Mouse (Mus musculus) naive thymus-derived CD4-positive, alpha-beta T cell, adult 5 months (primary cell): ENCODE results near the gene Tmem253. TPM values are rescaled to one million over a fixed set of nuclear protein-coding genes. Genes with fewer than 3 reads are reported as not detected.

Experiments used
- polyA plus RNA-seq: library from polyadenylated mRNA; unstranded; fragments of 100-300 nt; shearing (Covaris generic); gene quantifications from one replicate; pipeline ENCODE4 v1.2.1, GENCODE M21; 2017

Gene Tmem253
- polyA plus RNA-seq: not detected

GRCm38 (mm10) chr14:52015445-52016100 is at the start of gene Tmem253:
Gene Tmem253, plus strand, starts transcription at chr14:52015658.

GRCm38 (mm10) chr14:51984247-51985231 is 30.9 kb upstream of the Tmem253 start, which contains the start of gene Arhgef40:
Gene Arhgef40, plus strand, starts transcription at chr14:51984719.

GRCm38 (mm10) chr14:52020486-52021137 is 5.2 kb downstream of the Tmem253 start, which contains the start of gene Zfp219:
Gene Zfp219, minus strand, starts transcription at chr14:52020733.

GRCm38 (mm10) chr14:52042359-52042758 is 26.9 kb downstream of the Tmem253 start, which contains the start of gene Olfr221:
Gene Olfr221, minus strand, starts transcription at chr14:52042459.

Other genes starting within 250 kb of the Tmem253 start
- gene Ang4, start 242.1 kb upstream of the Tmem253 start, polyA plus RNA-seq: not detected
- not detected for gene AY358078, start 215.6 kb upstream of the Tmem253 start, polyA plus RNA-seq
- gene Ear6, start 162.0 kb upstream of the Tmem253 start, polyA plus RNA-seq: not detected
- gene Mettl17, start 130.8 kb upstream of the Tmem253 start, polyA plus RNA-seq: 50.9 TPM
- gene Slc39a2, start 122.8 kb upstream of the Tmem253 start, polyA plus RNA-seq: 0.29 TPM
- gene Ndrg2, start 101.5 kb upstream of the Tmem253 start, polyA plus RNA-seq: 29.5 TPM
- not detected for gene Tppp2, start 97.2 kb upstream of the Tmem253 start, polyA plus RNA-seq
- not detected for gene Rnase13, start 92.9 kb upstream of the Tmem253 start, polyA plus RNA-seq
- 0.21 TPM for gene Arhgef40, start 30.9 kb upstream of the Tmem253 start, polyA plus RNA-seq
- gene Zfp219, start 5.1 kb downstream of the Tmem253 start, polyA plus RNA-seq: 16.4 TPM
- not detected for gene Olfr221, start 26.8 kb downstream of the Tmem253 start, polyA plus RNA-seq
- gene Hnrnpc, start 88.4 kb downstream of the Tmem253 start, polyA plus RNA-seq: 468 TPM
- 5.3 TPM for gene Rpgrip1, start 95.0 kb downstream of the Tmem253 start, polyA plus RNA-seq
- gene Supt16, start 181.8 kb downstream of the Tmem253 start, polyA plus RNA-seq: 17.0 TPM
- 42.7 TPM for gene Chd8, start 242.1 kb downstream of the Tmem253 start, polyA plus RNA-seq